Mouse (Mus musculus) forelimb bud, embryonic 11.5 days (tissue): ENCODE measurements around the gene Gm6525.

Experiments used
- DNase-seq: peaks from one replicate; pipeline ENCODE4 v3.0.0-alpha.2; 2012; ENCODE audit warnings: low read depth, low spot score

The Gm6525 gene

GRCm38 (mm10) chr3:84169393-84170005 is 4.4 kb upstream of the Gm6525 start:
- no peak for DNase-seq

- no peak for DNase-seq
These were observed 1.5 kb upstream of the Gm6525 start for GRCm38 (mm10) chr3:84172406-84172805.

GRCm38 (mm10) chr3:84175337-84176315 is 1.7 kb downstream of the Gm6525 start:
- peak; percentile 76 for DNase-seq

- no peak for DNase-seq
These were observed 3.9 kb downstream of the Gm6525 start for GRCm38 (mm10) chr3:84177834-84178233.

GRCm38 (mm10) chr3:84180304-84180703 is 6.4 kb downstream of the Gm6525 start:
- no peak for DNase-seq

- DNase-seq, result no peak
These were observed 7.2 kb downstream of the Gm6525 start for GRCm38 (mm10) chr3:84181102-84181501.

GRCm38 (mm10) chr3:84181717-84182116 is 7.8 kb downstream of the Gm6525 start:
- no peak for DNase-seq

GRCm38 (mm10) chr3:84189629-84190173 is 15.8 kb downstream of the Gm6525 start:
- no peak for DNase-seq

GRCm38 (mm10) chr3:84190513-84191061 is 16.7 kb downstream of the Gm6525 start:
- DNase-seq, result no peak

- no peak for DNase-seq
These were observed 17.4 kb downstream of the Gm6525 start for GRCm38 (mm10) chr3:84191141-84191881.

- no peak for DNase-seq
These were observed 20.0 kb downstream of the Gm6525 start for GRCm38 (mm10) chr3:84193881-84194280.

GRCm38 (mm10) chr3:84198229-84198628 is 24.3 kb downstream of the Gm6525 start:
- DNase-seq, result no peak

GRCm38 (mm10) chr3:84199516-84199915 is 25.6 kb downstream of the Gm6525 start:
- no peak for DNase-seq

- no peak for DNase-seq
These were observed 26.9 kb downstream of the Gm6525 start for GRCm38 (mm10) chr3:84200559-84201420.

- no peak for DNase-seq
These were observed 30.7 kb downstream of the Gm6525 start for GRCm38 (mm10) chr3:84204640-84205039.

- DNase-seq, result no peak
These were observed 31.7 kb downstream of the Gm6525 start for GRCm38 (mm10) chr3:84205650-84206049.

GRCm38 (mm10) chr3:84206106-84206505 is 32.2 kb downstream of the Gm6525 start:
- no peak for DNase-seq

- no peak for DNase-seq
These were observed 33.5 kb downstream of the Gm6525 start for GRCm38 (mm10) chr3:84207366-84207765.

- no peak for DNase-seq
These were observed 34.6 kb downstream of the Gm6525 start for GRCm38 (mm10) chr3:84208475-84208874.

- DNase-seq, result no peak
These were observed 35.1 kb downstream of the Gm6525 start for GRCm38 (mm10) chr3:84208917-84209513.
